Mouse (Mus musculus) midbrain, embryonic 15.5 days (tissue): ENCODE data around the gene Tfpt. TPM values are rescaled to one million over a fixed set of nuclear protein-coding genes. Genes with fewer than 3 reads are reported as not detected.
A peak's percentile ranks its signal among the peaks of the same experiment; 100 is the strongest.
"Not testable (repeated sequence)": the region's sequence is repeated elsewhere in the genome, so short reads cannot be mapped to it uniquely, and the experiment has no call there.

Experiments
- ATAC-seq: fragments of 200-750 bp; cut with Nextera tagmentation; replicated peaks from 2 replicates; pipeline ENCODE4 v1.8.0; 2017; ENCODE audit warnings: moderate TSS enrichment
- H3K27ac ChIP-seq: fragments of 300-500 bp; sonication (generic); 2 replicates; pipeline ENCODE4 v1.5.1; 2015; ENCODE audit warnings: mild to moderate bottlenecking, inconsistent platforms
- H3K27me3 ChIP-seq: fragments of 300-500 bp; sonication (generic); replicated peaks from 2 replicates; pipeline ENCODE4 v1.6.1; 2015; ENCODE audit warnings: inconsistent platforms
- H3K36me3 ChIP-seq: fragments of 300-500 bp; sonication (generic); replicated peaks from 2 replicates; pipeline ENCODE4 v1.6.1; 2015; ENCODE audit warnings: inconsistent platforms
- H3K4me1 ChIP-seq: fragments of 300-500 bp; sonication (generic); 2 replicates; pipeline ENCODE4 v1.6.1; 2015; ENCODE audit warnings: inconsistent platforms
- H3K4me2 ChIP-seq: fragments of 300-500 bp; sonication (generic); 2 replicates; pipeline ENCODE4 v1.6.1; 2015; ENCODE audit warnings: inconsistent platforms, mild to moderate bottlenecking, moderate library complexity
- H3K4me3 ChIP-seq: fragments of 300-500 bp; sonication (generic); 2 replicates; pipeline ENCODE4 v1.5.1; 2015; ENCODE audit warnings: mild to moderate bottlenecking, inconsistent platforms
- H3K9ac ChIP-seq: fragments of 300-500 bp; sonication (generic); 2 replicates; pipeline ENCODE4 v1.6.1; 2015; ENCODE audit warnings: mild to moderate bottlenecking, inconsistent platforms
- H3K9me3 ChIP-seq: fragments of 300-500 bp; sonication (generic); 2 replicates; pipeline ENCODE4 v1.6.1; 2016; ENCODE audit warnings: inconsistent platforms
- WGBS: fragments of 180-500 bp; shearing (Covaris S2); methylation state at CpG from one replicate; pipeline ENCODE4 v1.1.7; 2015; ENCODE audit warnings: mixed read lengths; 5-methylcytosine and 5-hydroxymethylcytosine counted together
- polyA plus RNA-seq: library from polyadenylated mRNA; unstranded; fragments of >200 nt; fragmentation: Nextera tagmentation; extraction: Ambion mirVana; gene quantifications from 2 replicates; pipeline ENCODE4 v1.2.1, GENCODE M21; 2015

The Tfpt gene
- polyA plus RNA-seq, 1 experiment from 2014 or later = 40.7 TPM

- no peak for ATAC-seq
- Histone ChIP-seq H3K9me3 (no peaks in the 10 kb centered on the region), H3K27me3 (no peaks in the 10 kb centered on the region), H3K27ac (no peak overlapping the region), H3K4me1 (peaks cover 19% of the 10 kb centered on the region), H3K4me2 (no peak overlapping the region), H3K9ac (no peak overlapping the region), H3K4me3 (no peak overlapping the region), H3K36me3 (no peaks in the 10 kb centered on the region)
- WGBS = 86% methylated on average over 3 of the region's 3 CpGs
Observed at GRCm38 (mm10) chr7:3614021-3614420, 15.7 kb downstream of the Tfpt start.

- Histone ChIP-seq H3K27ac (no peak overlapping the region), H3K4me3 (no peak overlapping the region), H3K4me1 (no peaks in the 10 kb centered on the region), H3K27me3 (no peaks in the 10 kb centered on the region), H3K9me3 (no peaks in the 10 kb centered on the region), H3K4me2 (no peak overlapping the region), H3K36me3 (no peaks in the 10 kb centered on the region), H3K9ac (no peak overlapping the region)
- 90% methylated on average over 12 of the region's 13 CpGs for WGBS
- ATAC-seq = no peak
Observed at GRCm38 (mm10) chr7:3611006-3611405, 18.7 kb downstream of the Tfpt start.

DNA sequence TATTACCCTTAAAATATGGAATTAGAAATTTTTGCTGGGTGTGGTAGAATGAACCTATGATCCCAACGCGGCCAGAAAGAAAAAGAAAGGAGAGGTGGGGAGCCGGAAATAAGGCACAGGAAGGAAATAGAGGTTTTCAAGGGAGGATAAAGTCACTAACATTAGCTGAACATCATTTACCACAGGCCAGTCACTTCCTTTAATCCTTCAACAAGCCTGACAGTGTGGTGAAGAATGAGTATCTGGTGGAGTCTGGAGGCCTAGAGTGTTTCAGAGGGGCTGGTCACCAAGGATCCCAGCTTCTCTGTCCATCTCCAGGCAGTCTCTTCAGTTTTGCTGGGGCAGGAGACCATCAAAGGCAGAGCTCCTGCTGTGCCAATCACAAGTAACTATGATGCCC lies 19.3 kb downstream of the Tfpt start:
- Histone ChIP-seq H3K36me3 (no peaks in the 10 kb centered on the region), H3K27ac (no peak overlapping the region), H3K4me1 (no peaks in the 10 kb centered on the region), H3K4me3 (no peak overlapping the region), H3K9ac (no peak overlapping the region), H3K4me2 (no peak overlapping the region), H3K27me3 (no peaks in the 10 kb centered on the region), H3K9me3 (no peaks in the 10 kb centered on the region)
- no peak for ATAC-seq
- 95% methylated on average over 3 of the region's 3 CpGs for WGBS

- H3K4me1 ChIP-seq = no peaks in the 10 kb centered on the region
- H3K27me3 ChIP-seq = no peaks in the 10 kb centered on the region
- H3K27ac ChIP-seq = no peak overlapping the region
- H3K4me3 ChIP-seq = no peak overlapping the region
- H3K4me2 ChIP-seq = no peak overlapping the region
- ATAC-seq = no peak
- no peak overlapping the region for H3K9ac ChIP-seq
- no peaks in the 10 kb centered on the region for H3K9me3 ChIP-seq
- H3K36me3 ChIP-seq = no peaks in the 10 kb centered on the region
- WGBS = 65% methylated on average over 3 of the region's 3 CpGs
Observed at GRCm38 (mm10) chr7:3609082-3609481, 20.6 kb downstream of the Tfpt start.

GRCm38 (mm10) chr7:3608668-3609067 lies 21.1 kb downstream of the Tfpt start:
- no peaks in the 10 kb centered on the region for H3K27me3 ChIP-seq
- H3K4me3 ChIP-seq = no peak overlapping the region
- 93% methylated on average over 3 of the region's 3 CpGs for WGBS
- no peaks in the 10 kb centered on the region for H3K4me1 ChIP-seq
- no peaks in the 10 kb centered on the region for H3K36me3 ChIP-seq
- H3K4me2 ChIP-seq = no peak overlapping the region
- no peak overlapping the region for H3K27ac ChIP-seq
- ATAC-seq = no peak
- no peak overlapping the region for H3K9ac ChIP-seq
- H3K9me3 ChIP-seq = no peaks in the 10 kb centered on the region

DNA sequence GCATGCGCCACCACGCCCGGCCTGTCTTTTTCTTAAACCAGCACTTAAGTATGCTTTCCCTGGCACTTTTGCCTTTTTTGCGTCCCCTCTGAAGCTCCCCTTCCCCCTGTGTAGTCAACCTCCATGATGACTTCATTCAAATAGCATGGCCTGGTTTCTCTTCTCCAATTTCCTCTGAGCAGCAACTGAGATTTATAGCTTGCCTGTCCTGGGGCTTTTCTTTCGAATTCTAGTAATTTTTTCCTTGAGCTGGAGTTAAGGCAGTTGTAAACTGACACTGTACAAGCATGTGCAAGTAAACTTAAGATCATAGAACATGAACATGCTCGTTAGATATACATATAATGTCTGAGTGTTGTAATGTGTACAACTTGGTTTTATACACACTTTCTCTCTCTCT lies 22.3 kb downstream of the Tfpt start:
- Histone ChIP-seq H3K9me3 (no peaks in the 10 kb centered on the region), H3K4me3 (no peak overlapping the region), H3K9ac (no peak overlapping the region), H3K27ac (no peak overlapping the region), H3K4me1 (no peaks in the 10 kb centered on the region), H3K4me2 (no peak overlapping the region), H3K27me3 (no peaks in the 10 kb centered on the region), H3K36me3 (no peaks in the 10 kb centered on the region)
- no peak for ATAC-seq
- 90% methylated on average over 6 of the region's 6 CpGs for WGBS

- H3K9me3 ChIP-seq = no peaks in the 10 kb centered on the region
- WGBS = 30% methylated on average over 2 of the region's 2 CpGs
- H3K4me2 ChIP-seq = no peak overlapping the region
- H3K36me3 ChIP-seq = no peaks in the 10 kb centered on the region
- ATAC-seq = no peak; the same call in 1 of the 2 replicates
- H3K4me3 ChIP-seq = no peak overlapping the region
- no peaks in the 10 kb centered on the region for H3K27me3 ChIP-seq
- H3K9ac ChIP-seq = no peak overlapping the region
- H3K27ac ChIP-seq = no peak overlapping the region
- H3K4me1 ChIP-seq = no peaks in the 10 kb centered on the region
Observed at GRCm38 (mm10) chr7:3606798-3607197, 22.9 kb downstream of the Tfpt start.

GRCm38 (mm10) chr7:3601119-3601518 lies 28.6 kb downstream of the Tfpt start:
- ATAC-seq = peak; percentile 63
- no peaks in the 10 kb centered on the region for H3K27me3 ChIP-seq
- H3K9ac ChIP-seq = no peak overlapping the region
- 5% methylated on average over 4 of the region's 4 CpGs for whole genome bisulfite sequencing
- no peaks in the 10 kb centered on the region for H3K9me3 ChIP-seq
- no peaks in the 10 kb centered on the region for H3K36me3 ChIP-seq
- H3K4me1 ChIP-seq = no peaks in the 10 kb centered on the region
- H3K27ac ChIP-seq = no peak overlapping the region
- H3K4me3 ChIP-seq = no peak overlapping the region
- no peak overlapping the region for H3K4me2 ChIP-seq

DNA sequence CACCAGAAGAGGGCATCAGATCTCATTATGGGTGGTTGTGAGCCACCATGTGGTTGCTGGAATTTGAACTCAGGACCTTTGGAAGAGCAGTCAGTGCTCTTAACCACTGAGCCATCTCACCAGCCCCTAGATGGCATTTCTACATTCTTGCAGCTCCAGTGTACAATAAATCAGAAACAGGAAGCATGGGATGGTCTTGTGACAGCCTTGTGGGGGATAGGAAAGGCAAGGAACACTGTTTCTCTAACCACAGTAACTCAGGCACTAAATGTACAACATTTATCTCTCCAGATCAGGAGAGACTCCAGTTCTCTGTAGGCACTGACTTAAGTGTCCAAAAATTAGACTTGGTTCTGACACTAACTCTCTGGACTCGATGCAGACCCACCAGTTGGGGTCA lies 32.0 kb downstream of the Tfpt start:
- not testable (repeated sequence) for H3K4me2 ChIP-seq, H3K27me3 ChIP-seq, H3K9me3 ChIP-seq, H3K4me1 ChIP-seq, H3K36me3 ChIP-seq, ATAC-seq, H3K4me3 ChIP-seq, H3K27ac ChIP-seq, H3K9ac ChIP-seq
- 64% methylated on average over 1 of the region's 1 CpGs for WGBS

DNA sequence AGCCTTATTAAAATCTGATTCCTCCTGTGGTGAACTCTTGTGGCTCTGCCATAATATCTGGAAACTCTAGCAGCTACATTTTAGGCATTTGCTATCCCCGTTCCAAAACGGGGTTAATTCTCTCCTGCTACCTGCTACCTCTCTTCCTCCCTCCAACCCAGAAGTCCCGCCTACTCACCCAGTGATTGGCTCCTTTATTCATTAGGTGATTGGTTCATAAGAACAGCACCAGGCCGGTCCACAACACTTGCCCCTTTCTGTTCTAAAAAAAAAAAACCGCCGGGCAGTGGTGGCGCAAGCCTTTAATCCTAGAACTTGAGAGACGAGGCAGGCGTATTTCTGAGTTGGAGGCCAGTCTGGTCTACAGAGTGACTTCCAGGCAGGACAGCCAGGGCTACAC lies 34.6 kb downstream of the Tfpt start:
- Histone ChIP-seq H3K27ac (no peak overlapping the region), H3K4me3 (no peak overlapping the region), H3K9ac (no peak overlapping the region), H3K36me3 (no peaks in the 10 kb centered on the region), H3K27me3 (no peaks in the 10 kb centered on the region), H3K4me2 (no peak overlapping the region), H3K9me3 (no peaks in the 10 kb centered on the region), H3K4me1 (no peaks in the 10 kb centered on the region)
- no peak for ATAC-seq
- WGBS = 19% methylated on average over 9 of the region's 9 CpGs

GRCm38 (mm10) chr7:3594686-3595085 lies 35.0 kb downstream of the Tfpt start:
- Histone ChIP-seq H3K9me3 (no peaks in the 10 kb centered on the region), H3K9ac (no peak overlapping the region), H3K4me2 (no peak overlapping the region), H3K36me3 (no peaks in the 10 kb centered on the region), H3K4me1 (no peaks in the 10 kb centered on the region), H3K27ac (no peak overlapping the region), H3K4me3 (no peak overlapping the region), H3K27me3 (no peaks in the 10 kb centered on the region)
- 24% methylated on average over 5 of the region's 5 CpGs for WGBS
- no peak for ATAC-seq

GRCm38 (mm10) chr7:3593855-3594254 lies 35.9 kb downstream of the Tfpt start:
- no peaks in the 10 kb centered on the region for H3K36me3 ChIP-seq
- no peak overlapping the region for H3K9ac ChIP-seq
- H3K27ac ChIP-seq = no peak overlapping the region
- no peak overlapping the region for H3K4me3 ChIP-seq
- ATAC-seq = peak; percentile 48; the same call in 1 of the 2 replicates
- H3K27me3 ChIP-seq = no peaks in the 10 kb centered on the region
- H3K9me3 ChIP-seq = no peaks in the 10 kb centered on the region
- H3K4me2 ChIP-seq = no peak overlapping the region
- no peaks in the 10 kb centered on the region for H3K4me1 ChIP-seq

DNA sequence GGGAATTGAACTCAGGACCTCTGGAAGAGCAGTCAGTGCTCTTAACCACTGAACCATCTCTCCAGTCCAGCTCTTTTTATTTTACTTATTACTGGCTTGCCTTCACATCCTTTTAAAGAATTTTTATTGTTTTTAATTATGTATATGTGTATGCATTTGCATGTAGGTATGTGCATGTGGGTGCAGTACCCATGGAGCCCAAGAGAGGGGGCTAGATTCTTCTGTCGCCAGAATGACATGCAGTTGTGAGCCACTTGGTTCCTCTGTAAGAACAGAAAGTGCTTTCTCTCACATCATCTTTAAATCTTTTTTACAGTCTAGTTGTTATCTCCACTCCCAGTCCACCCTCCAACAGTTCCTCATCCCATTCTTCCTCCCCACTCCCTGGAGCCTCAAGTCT lies 38.2 kb downstream of the Tfpt start:
- Histone ChIP-seq H3K36me3 (no peaks in the 10 kb centered on the region), H3K4me1 (no peaks in the 10 kb centered on the region), H3K9ac (no peak overlapping the region), H3K4me3 (no peak overlapping the region), H3K27ac (no peak overlapping the region), H3K9me3 (no peaks in the 10 kb centered on the region), H3K27me3 (no peaks in the 10 kb centered on the region), H3K4me2 (no peak overlapping the region)
- ATAC-seq = no peak
- 66% methylated on average over 1 of the region's 1 CpGs for WGBS

DNA sequence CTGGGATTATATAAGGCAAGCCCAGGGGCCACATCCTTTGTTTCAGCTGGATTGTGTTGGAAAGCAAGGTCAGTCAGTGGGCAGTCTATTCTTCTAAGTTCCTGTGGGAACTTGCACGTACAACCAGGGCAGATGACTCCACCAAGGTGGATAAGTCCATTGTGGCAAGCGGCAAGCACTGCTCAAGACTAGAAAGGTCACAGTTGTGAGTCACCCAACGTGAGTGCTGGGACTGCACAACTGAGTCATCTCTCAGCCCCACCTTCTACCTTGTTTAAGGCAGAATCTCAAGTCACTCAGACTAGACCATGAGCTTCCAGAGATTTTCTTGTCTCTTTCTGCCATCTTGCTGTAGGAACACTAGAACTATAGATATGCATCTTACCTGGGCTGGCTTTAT lies 39.2 kb downstream of the Tfpt start:
- H3K9me3 ChIP-seq = no peaks in the 10 kb centered on the region
- ATAC-seq = no peak
- H3K27ac ChIP-seq = no peak overlapping the region
- H3K9ac ChIP-seq = no peak overlapping the region
- WGBS = 71% methylated on average over 3 of the region's 3 CpGs
- H3K4me3 ChIP-seq = no peak overlapping the region
- no peaks in the 10 kb centered on the region for H3K27me3 ChIP-seq
- no peak overlapping the region for H3K4me2 ChIP-seq
- no peaks in the 10 kb centered on the region for H3K4me1 ChIP-seq
- H3K36me3 ChIP-seq = no peaks in the 10 kb centered on the region
